Mouse (Mus musculus) lung, postnatal 4 days (tissue): ENCODE data around the gene Aldh1l1.

Experiments
- DNase-seq, 2 experiments: peaks; one replicate each; pipeline ENCODE4 v3.0.0; 2021

The Aldh1l1 gene

GRCm38 (mm10) chr6:90553197-90553596, 67.0 kb downstream of the Aldh1l1 start:
- DNase-seq, result no peak

GRCm38 (mm10) chr6:90553682-90554081, 67.5 kb downstream of the Aldh1l1 start:
- no peak for DNase-seq

GRCm38 (mm10) chr6:90556534-90557058, 70.4 kb downstream of the Aldh1l1 start:
- DNase-seq, result no peak

GRCm38 (mm10) chr6:90557077-90557476, 70.8 kb downstream of the Aldh1l1 start:
- no peak for DNase-seq

GRCm38 (mm10) chr6:90557829-90558693, 71.8 kb downstream of the Aldh1l1 start:
- no peak for DNase-seq

- no peak for DNase-seq
These were observed 74.3 kb downstream of the Aldh1l1 start for GRCm38 (mm10) chr6:90560390-90561058.

- peak in 1 of 2 experiments; percentile 16 for DNase-seq
These were observed 75.1 kb downstream of the Aldh1l1 start for GRCm38 (mm10) chr6:90561234-90561781.

GRCm38 (mm10) chr6:90564240-90564639, 78.0 kb downstream of the Aldh1l1 start:
- no peak for DNase-seq

- no peak for DNase-seq
These were observed 79.4 kb downstream of the Aldh1l1 start for GRCm38 (mm10) chr6:90565357-90566215.

GRCm38 (mm10) chr6:90567486-90567885, 81.3 kb downstream of the Aldh1l1 start:
- DNase-seq, result no peak

GRCm38 (mm10) chr6:90567928-90568327, 81.7 kb downstream of the Aldh1l1 start:
- no peak for DNase-seq

GRCm38 (mm10) chr6:90568721-90569120, 82.5 kb downstream of the Aldh1l1 start:
- DNase-seq, result no peak

GRCm38 (mm10) chr6:90569736-90570383, 83.6 kb downstream of the Aldh1l1 start:
- DNase-seq, result no peak

- DNase-seq, result no peak
These were observed 84.2 kb downstream of the Aldh1l1 start for GRCm38 (mm10) chr6:90570392-90570791.

- DNase-seq, result peak; percentile 64 to 81
These were observed 89.1 kb downstream of the Aldh1l1 start for GRCm38 (mm10) chr6:90575261-90575715.

GRCm38 (mm10) chr6:90578174-90578573, 91.9 kb downstream of the Aldh1l1 start:
- DNase-seq, result no peak

- no peak for DNase-seq
These were observed 96.1 kb downstream of the Aldh1l1 start for GRCm38 (mm10) chr6:90582331-90582730.

GRCm38 (mm10) chr6:90588113-90588512, 101.9 kb downstream of the Aldh1l1 start:
- no peak for DNase-seq

GRCm38 (mm10) chr6:90590707-90591106, 104.5 kb downstream of the Aldh1l1 start:
- no peak for DNase-seq

- DNase-seq, result no peak
These were observed 108.7 kb downstream of the Aldh1l1 start for GRCm38 (mm10) chr6:90594972-90595371.

- DNase-seq, result no peak
These were observed 110.8 kb downstream of the Aldh1l1 start for GRCm38 (mm10) chr6:90597060-90597459.

GRCm38 (mm10) chr6:90597592-90597991, 111.4 kb downstream of the Aldh1l1 start:
- DNase-seq, result no peak
